Mouse (Mus musculus) kidney, adult 2 months (tissue): ENCODE data around the gene Trmt1l.

Experiments used
- CTCF ChIP-seq: fragments of 200-500 bp; conservative IDR thresholded peaks from 2 replicates; pipeline ENCODE4 v1.5.1; 2011; ENCODE audit warnings: low read depth, mild to moderate bottlenecking, control low read depth, low read length, moderate library complexity, mixed read lengths; ENCODE audit not compliant: insufficient read depth, insufficient read length
- POLR2A ChIP-seq: fragments of 200-500 bp; IDR thresholded peaks from one replicate; pipeline ENCODE4 v1.6.1; 2011; ENCODE audit warnings: low read depth, low read length, control low read depth

DNA sequence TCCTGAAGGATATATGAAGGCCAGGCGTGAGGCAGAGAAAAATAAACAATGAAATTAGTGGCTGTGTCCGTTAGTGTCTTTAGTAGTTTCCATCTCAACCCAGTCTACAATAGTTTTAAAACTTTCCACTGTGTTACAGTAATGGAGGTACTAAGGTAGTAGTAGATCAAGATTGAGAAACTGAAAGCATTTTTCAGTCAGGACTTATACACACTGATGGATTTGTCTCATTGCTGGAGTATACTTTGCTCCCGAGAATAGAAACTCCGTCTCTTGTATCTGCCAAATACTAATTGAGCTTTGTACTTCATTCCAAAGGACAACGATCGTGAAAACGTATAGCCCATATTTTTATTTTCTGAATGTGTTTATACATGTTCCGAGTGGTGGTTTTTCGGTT is 974 bp downstream of the Trmt1l start:
- TF ChIP-seq CTCF: no peak
- TF ChIP-seq POLR2A: no peak
